Mouse (Mus musculus) MEL (cell line): ENCODE data around the gene Fuca2.

Source experiments
- CTCF ChIP-seq, 3 experiments: IDR thresholded peaks in 2 of 3; conservative IDR thresholded peaks in 1 of 3; 2 replicates each; pipeline ENCODE4 v1.5.1; 2011 to 2012; ENCODE audit warnings: low read length in 3 of 3, low read depth in 2 of 3, mild to moderate bottlenecking in 2 of 3, improper control_type of control experiment in 1 of 3, inconsistent platforms in 1 of 3, mixed read lengths in 1 of 3, moderate library complexity in 1 of 3; ENCODE audit not compliant: control insufficient read depth in 1 of 3, insufficient read depth in 1 of 3, poor library complexity in 1 of 3, severe bottlenecking in 1 of 3
- ELF1 ChIP-seq: IDR thresholded peaks from 2 replicates; pipeline ENCODE4 v1.6.1; 2014; ENCODE audit warnings: low read depth, mild to moderate bottlenecking, inconsistent platforms, low read length, improper control_type of control experiment, moderate library complexity
- EP300 ChIP-seq, 2 experiments: IDR thresholded peaks; 2 replicates each; pipeline ENCODE4 v1.6.1; 2011; ENCODE audit warnings: improper control_type of control experiment in 2 of 2, low read length in 2 of 2, low read depth in 1 of 2, mild to moderate bottlenecking in 1 of 2
- GABPA ChIP-seq: IDR thresholded peaks from 2 replicates; pipeline ENCODE4 v1.6.1; 2012; ENCODE audit warnings: low read depth, mild to moderate bottlenecking, inconsistent platforms, low read length, improper control_type of control experiment, moderate library complexity
- NELFE ChIP-seq: IDR thresholded peaks from 2 replicates; pipeline ENCODE4 v1.6.1; 2011; ENCODE audit warnings: low read depth, low read length, improper control_type of control experiment
- POLR2A ChIP-seq, 2 experiments: IDR thresholded peaks; 2 replicates each; pipeline ENCODE4 v1.6.1; 2011 to 2012; ENCODE audit warnings: low read length in 2 of 2, mild to moderate bottlenecking in 2 of 2, control low read depth in 1 of 2, improper control_type of control experiment in 1 of 2, low read depth in 1 of 2, moderate library complexity in 1 of 2; ENCODE audit not compliant: control insufficient read depth in 1 of 2, insufficient read depth in 1 of 2, poor library complexity in 1 of 2
- POLR2AphosphoS2 ChIP-seq: IDR thresholded peaks from 2 replicates; pipeline ENCODE4 v1.6.1; 2011; ENCODE audit warnings: low read length, improper control_type of control experiment
- POLR2AphosphoS5 ChIP-seq: IDR thresholded peaks from 2 replicates; pipeline ENCODE4 v1.6.1; 2012; ENCODE audit warnings: low read depth, borderline replicate concordance, mild to moderate bottlenecking, inconsistent platforms, low read length, moderate library complexity, mixed read lengths
- TAL1 ChIP-seq: IDR thresholded peaks from 2 replicates; pipeline ENCODE4 v1.6.1; 2012; ENCODE audit warnings: mild to moderate bottlenecking, inconsistent platforms, low read length, moderate library complexity, mixed read lengths
- TBP ChIP-seq: IDR thresholded peaks from 2 replicates; pipeline ENCODE4 v1.8.0; 2011; ENCODE audit warnings: low read depth, low read length, improper control_type of control experiment

GRCm38 (mm10) chr10:13553498-13553985, 54.2 kb downstream of the Fuca2 start:
- TF ChIP-seq TAL1 = no peak
- no peak for TF ChIP-seq CTCF (IDR thresholded peaks at IDR 0.05 in 2 of 3, conservative IDR thresholded peaks at IDR 0.05 in 1 of 3; ENCODE audit: control insufficient read depth in 1 of 3, insufficient read depth in 1 of 3, low read depth in 2 of 3, low read length in 3 of 3, poor library complexity in 1 of 3, severe bottlenecking in 1 of 3)
- no peak for TF ChIP-seq POLR2A (IDR thresholded peaks at IDR 0.05; ENCODE audit: control insufficient read depth in 1 of 2, insufficient read depth in 1 of 2, low read depth in 1 of 2, low read length in 2 of 2, poor library complexity in 1 of 2)
- TF ChIP-seq POLR2AphosphoS5 = no peak
- no peak for TF ChIP-seq NELFE
- no peak for TF ChIP-seq ELF1
- TF ChIP-seq EP300 (IDR thresholded peaks at IDR 0.05; ENCODE audit: low read depth in 1 of 2, low read length in 2 of 2) = no peak
- TF ChIP-seq TBP = no peak
- TF ChIP-seq GABPA = no peak
- no peak for TF ChIP-seq POLR2AphosphoS2
